Mouse (Mus musculus): ENCODE data around the gene Ormdl2.

DNA sequence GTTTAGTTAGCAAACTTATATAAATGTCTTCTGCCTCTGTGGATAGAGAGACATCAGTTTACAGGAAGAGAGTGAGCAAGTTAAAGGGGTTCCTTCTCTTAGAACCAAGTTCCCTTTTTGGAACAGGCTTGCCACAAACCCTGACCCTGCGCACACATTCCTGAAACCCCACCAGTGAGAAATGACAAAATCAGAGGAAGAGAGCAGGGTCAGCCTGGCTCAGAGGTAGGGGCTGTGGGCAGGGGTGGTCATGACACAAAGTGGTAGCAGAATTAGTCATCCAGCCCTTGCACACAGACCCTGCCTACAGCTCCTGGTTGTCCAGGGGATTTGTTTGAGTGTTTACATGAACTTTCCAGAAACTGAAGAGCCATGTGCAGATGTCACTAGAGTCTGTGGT is 41.2 kb downstream of the Ormdl2 start:
- TF ChIP-seq POLR2A (IDR thresholded peaks at IDR 0.05; ENCODE audit: insufficient read depth, low read depth, low read length) = no peak
- TF ChIP-seq CTCF (IDR thresholded peaks at IDR 0.05; ENCODE audit: insufficient read depth, low read depth, low read length) = no peak
